Mouse (Mus musculus) heart, adult 2 months (tissue): ENCODE measurements at regions not wholly inside any gene's neighbourhood (a gene's known extent, or its start where the extent isn't known, plus 50 kb on each side); places are given as distances from the start of the nearest gene placed in this dataset.

Source experiments
- CTCF ChIP-seq: fragments of 200-600 bp; IDR thresholded peaks from 2 replicates; pipeline ENCODE4 v1.8.1; 2022; ENCODE audit warnings: antibody characterized with exemption, mild to moderate bottlenecking, moderate library complexity
- POLR2A ChIP-seq: fragments of 200-500 bp; IDR thresholded peaks from 2 replicates; pipeline ENCODE4 v1.6.1; 2011; ENCODE audit warnings: mild to moderate bottlenecking, low read depth, low read length, control low read depth; ENCODE audit not compliant: insufficient read depth

GRCm38 (mm10) chr3:105309020-105309419, 143.1 kb upstream of the Kcnd3 start:
- TF ChIP-seq POLR2A (no peak), CTCF (no peak)
